Mouse (Mus musculus): ENCODE results near the gene Rfx3.

- TF ChIP-seq CTCF (IDR thresholded peaks at IDR 0.05; ENCODE audit: borderline replicate concordance, control insufficient read depth, extremely low read depth, insufficient read depth, low read length, poor library complexity) (no peak), POLR2A (IDR thresholded peaks at IDR 0.05; ENCODE audit: control insufficient read depth, extremely low read depth, insufficient read depth, low read length, poor library complexity) (no peak)
These were observed 126.4 kb downstream of the Rfx3 start for GRCm38 (mm10) chr19:27884520-27884919.

Measured in thymus, adult 2 months (tissue).